Mouse (Mus musculus) forebrain, embryonic 11.5 days (tissue): ENCODE measurements at regions not wholly inside any gene's neighbourhood (a gene's known extent, or its start where the extent isn't known, plus 50 kb on each side); places are given as distances from the start of the nearest gene placed in this dataset.

Experiments
- ATAC-seq: fragments of 200-750 bp; cut with Nextera tagmentation; replicated peaks from 2 replicates; pipeline ENCODE4 v1.8.0; 2017; ENCODE audit warnings: moderate TSS enrichment; ENCODE audit not compliant: low FRiP score
- DNase-seq: peaks from one replicate; pipeline ENCODE4 v3.0.0-alpha.2; 2017; ENCODE audit warnings: low spot score
- H3K27ac ChIP-seq: fragments of 300-500 bp; sonication (generic); 2 replicates; pipeline ENCODE4 v1.5.1; 2014; ENCODE audit warnings: low read depth, low read length
- H3K27me3 ChIP-seq: fragments of 300-500 bp; sonication (generic); 2 replicates; pipeline ENCODE4 v1.6.1; 2014; ENCODE audit warnings: mild to moderate bottlenecking, low read length, mixed read lengths; ENCODE audit not compliant: control insufficient read depth, insufficient read depth
- H3K36me3 ChIP-seq: fragments of 300-500 bp; sonication (generic); 2 replicates; pipeline ENCODE4 v1.6.1; 2014; ENCODE audit warnings: mild to moderate bottlenecking, low read length, moderate library complexity, mixed read lengths; ENCODE audit not compliant: control insufficient read depth, insufficient read depth
- H3K4me1 ChIP-seq: fragments of 300-500 bp; sonication (generic); replicated peaks from 2 replicates; pipeline ENCODE4 v1.6.1; 2014; ENCODE audit warnings: low read length, mixed read lengths; ENCODE audit not compliant: control insufficient read depth, insufficient read depth
- H3K4me2 ChIP-seq: fragments of 300-500 bp; sonication (generic); 2 replicates; pipeline ENCODE4 v1.6.1; 2014; ENCODE audit warnings: low read depth, mild to moderate bottlenecking, low read length, moderate library complexity, mixed read lengths; ENCODE audit not compliant: severe bottlenecking
- H3K4me3 ChIP-seq: fragments of 300-500 bp; sonication (generic); 2 replicates; pipeline ENCODE4 v1.5.1; 2014; ENCODE audit warnings: low read depth, low read length
- H3K9ac ChIP-seq: fragments of 300-500 bp; sonication (generic); 2 replicates; pipeline ENCODE4 v1.6.1; 2014; ENCODE audit warnings: low read length
- H3K9me3 ChIP-seq: fragments of 300-500 bp; sonication (generic); 2 replicates; pipeline ENCODE4 v1.6.1; 2016; ENCODE audit warnings: low read length, mixed read lengths; ENCODE audit not compliant: control insufficient read depth
- WGBS: fragments of 180-500 bp; shearing (Covaris S2); extraction: QIAGEN DNeasy Blood & Tissue Kit; methylation state at CpG from one replicate; pipeline ENCODE4 v1.1.7; 2014; 5-methylcytosine and 5-hydroxymethylcytosine counted together

GRCm38 (mm10) chr12:32637400-32638100 lies 181.8 kb upstream of the Nampt start:
- H3K4me2 ChIP-seq = no peak overlapping the region
- no peaks in the 10 kb centered on the region; the same call in 1 of the 2 replicates for H3K4me1 ChIP-seq
- no peak overlapping the region for H3K27ac ChIP-seq
- peak; percentile 65; the same call in 1 of the 2 replicates for ATAC-seq
- H3K4me3 ChIP-seq = no peak overlapping the region
- H3K27me3 ChIP-seq = peaks cover 3% of the 10 kb centered on the region
- DNase-seq = no peak
- H3K9me3 ChIP-seq = no peaks in the 10 kb centered on the region
- WGBS = 7% methylated on average over 8 of the region's 8 CpGs
- no peaks in the 10 kb centered on the region for H3K36me3 ChIP-seq
- H3K9ac ChIP-seq = no peak overlapping the region

- H3K9ac ChIP-seq = no peak overlapping the region
- WGBS = 87% methylated on average over 2 of the region's 2 CpGs
- H3K4me2 ChIP-seq = no peak overlapping the region
- no peaks in the 10 kb centered on the region for H3K36me3 ChIP-seq
- ATAC-seq = no peak
- no peak overlapping the region for H3K4me3 ChIP-seq
- no peaks in the 10 kb centered on the region; the same call in 1 of the 2 replicates for H3K4me1 ChIP-seq
- DNase-seq = no peak
- H3K27ac ChIP-seq = no peak overlapping the region
- H3K9me3 ChIP-seq = no peaks in the 10 kb centered on the region
- H3K27me3 ChIP-seq = no peaks in the 10 kb centered on the region
Observed at GRCm38 (mm10) chr12:32640591-32640990, 178.8 kb upstream of the Nampt start.

GRCm38 (mm10) chr12:32642493-32642892 lies 176.9 kb upstream of the Nampt start:
- H3K4me2 ChIP-seq = no peak overlapping the region
- ATAC-seq (no peak), DNase-seq (no peak)
- H3K4me3 ChIP-seq = no peak overlapping the region
- H3K9ac ChIP-seq = no peak overlapping the region
- 82% methylated on average over 1 of the region's 1 CpGs for WGBS
- no peaks in the 10 kb centered on the region; the same call in 1 of the 2 replicates for H3K4me1 ChIP-seq
- no peaks in the 10 kb centered on the region for H3K36me3 ChIP-seq
- no peaks in the 10 kb centered on the region for H3K27me3 ChIP-seq
- H3K9me3 ChIP-seq = no peaks in the 10 kb centered on the region
- H3K27ac ChIP-seq = no peak overlapping the region

- H3K27ac ChIP-seq = no peak overlapping the region
- no peaks in the 10 kb centered on the region for H3K4me1 ChIP-seq
- H3K4me2 ChIP-seq = no peak overlapping the region
- H3K4me3 ChIP-seq = no peak overlapping the region
- WGBS = 93% methylated on average over 1 of the region's 1 CpGs
- ATAC-seq (no peak), DNase-seq (no peak)
- no peak overlapping the region for H3K9ac ChIP-seq
- no peaks in the 10 kb centered on the region for H3K27me3 ChIP-seq
- H3K9me3 ChIP-seq = no peaks in the 10 kb centered on the region
- H3K36me3 ChIP-seq = no peaks in the 10 kb centered on the region
Observed at GRCm38 (mm10) chr12:32653096-32653495, 166.2 kb upstream of the Nampt start.

- H3K4me3 ChIP-seq = no peak overlapping the region
- no peaks in the 10 kb centered on the region for H3K4me1 ChIP-seq
- no peaks in the 10 kb centered on the region for H3K36me3 ChIP-seq
- no peaks in the 10 kb centered on the region for H3K27me3 ChIP-seq
- ATAC-seq (no peak), DNase-seq (no peak)
- no peak overlapping the region for H3K4me2 ChIP-seq
- no peaks in the 10 kb centered on the region for H3K9me3 ChIP-seq
- no peak overlapping the region for H3K9ac ChIP-seq
- 82% methylated on average over 2 of the region's 2 CpGs for WGBS
- H3K27ac ChIP-seq = no peak overlapping the region
Observed at GRCm38 (mm10) chr12:32656194-32656593, 163.2 kb upstream of the Nampt start.

GRCm38 (mm10) chr12:32661782-32662413 lies 157.4 kb upstream of the Nampt start:
- Histone ChIP-seq H3K9me3 (no peaks in the 10 kb centered on the region), H3K36me3 (no peaks in the 10 kb centered on the region), H3K4me2 (no peak overlapping the region), H3K9ac (no peak overlapping the region), H3K4me3 (no peak overlapping the region), H3K27me3 (no peaks in the 10 kb centered on the region), H3K27ac (no peak overlapping the region), H3K4me1 (no peaks in the 10 kb centered on the region)
- no peak for DNase-seq
- ATAC-seq = no peak
- 86% methylated on average over 8 of the region's 8 CpGs for WGBS

- H3K36me3 ChIP-seq = no peaks in the 10 kb centered on the region
- DNase-seq (no peak), ATAC-seq (no peak)
- H3K4me1 ChIP-seq = no peaks in the 10 kb centered on the region
- no peak overlapping the region for H3K9ac ChIP-seq
- H3K27me3 ChIP-seq = no peaks in the 10 kb centered on the region
- no peak overlapping the region for H3K4me3 ChIP-seq
- H3K4me2 ChIP-seq = no peak overlapping the region
- H3K9me3 ChIP-seq = no peaks in the 10 kb centered on the region
- no peak overlapping the region for H3K27ac ChIP-seq
- WGBS = 86% methylated on average over 1 of the region's 1 CpGs
Observed at GRCm38 (mm10) chr12:32666040-32666439, 153.3 kb upstream of the Nampt start.

GRCm38 (mm10) chr12:32677908-32678307 lies 141.4 kb upstream of the Nampt start:
- H3K9me3 ChIP-seq = no peaks in the 10 kb centered on the region
- no peak for ATAC-seq
- H3K36me3 ChIP-seq = no peaks in the 10 kb centered on the region
- H3K9ac ChIP-seq = no peak overlapping the region
- no peak for DNase-seq
- no peaks in the 10 kb centered on the region for H3K4me1 ChIP-seq
- H3K27ac ChIP-seq = no peak overlapping the region
- H3K27me3 ChIP-seq = no peaks in the 10 kb centered on the region
- 91% methylated on average over 1 of the region's 1 CpGs for WGBS
- no peak overlapping the region for H3K4me3 ChIP-seq
- H3K4me2 ChIP-seq = no peak overlapping the region

- H3K4me1 ChIP-seq = no peaks in the 10 kb centered on the region
- ATAC-seq = no peak
- no peaks in the 10 kb centered on the region for H3K9me3 ChIP-seq
- WGBS = 82% methylated on average over 1 of the region's 1 CpGs
- no peak overlapping the region for H3K9ac ChIP-seq
- no peaks in the 10 kb centered on the region for H3K27me3 ChIP-seq
- H3K36me3 ChIP-seq = no peaks in the 10 kb centered on the region
- no peak for DNase-seq
- H3K4me2 ChIP-seq = no peak overlapping the region
- H3K27ac ChIP-seq = no peak overlapping the region
- H3K4me3 ChIP-seq = no peak overlapping the region
Observed at GRCm38 (mm10) chr12:32678756-32679155, 140.6 kb upstream of the Nampt start.
